Mouse (Mus musculus): ENCODE results near the gene Fbxw8.

GRCm38 (mm10) chr5:118118351-118118750, 36.9 kb downstream of the Fbxw8 start:
- TF ChIP-seq CTCF (IDR thresholded peaks at IDR 0.05; ENCODE audit: low read depth, low read length), result no peak
- no peak for TF ChIP-seq GATA1 (IDR thresholded peaks at IDR 0.05; ENCODE audit: borderline replicate concordance, low read length)
- TF ChIP-seq TAL1 (conservative IDR thresholded peaks at IDR 0.05; ENCODE audit: low read depth, low read length), result no peak
- no peak for TF ChIP-seq POLR2AphosphoS5 (IDR thresholded peaks at IDR 0.05; ENCODE audit: insufficient replicate concordance, low read depth, low read length)

Data from G1E (cell line).